Mouse (Mus musculus) embryonic facial prominence, embryonic 15.5 days (tissue): ENCODE measurements around the gene Axin2. TPM values are rescaled to one million over a fixed set of nuclear protein-coding genes. Genes with fewer than 3 reads are reported as not detected.

Experiments
- ATAC-seq: fragments of 200-750 bp; cut with Nextera tagmentation; 2 replicates; pipeline ENCODE4 v1.8.0; 2017; ENCODE audit warnings: low read depth, moderate TSS enrichment; ENCODE audit not compliant: insufficient number of reproducible peaks, low FRiP score, low TSS enrichment
- H3K27ac ChIP-seq: fragments of 300-500 bp; sonication (generic); replicated peaks from 2 replicates; pipeline ENCODE4 v1.5.1; 2015; ENCODE audit warnings: mild to moderate bottlenecking, inconsistent platforms
- H3K27me3 ChIP-seq: fragments of 300-500 bp; sonication (generic); 2 replicates; pipeline ENCODE4 v1.6.1; 2015; ENCODE audit warnings: inconsistent platforms
- H3K36me3 ChIP-seq: fragments of 300-500 bp; sonication (generic); 2 replicates; pipeline ENCODE4 v1.6.1; 2015; ENCODE audit warnings: mild to moderate bottlenecking, inconsistent platforms
- H3K4me1 ChIP-seq: fragments of 300-500 bp; sonication (generic); 2 replicates; pipeline ENCODE4 v1.6.1; 2015; ENCODE audit warnings: inconsistent platforms
- H3K4me2 ChIP-seq: fragments of 300-500 bp; sonication (generic); replicated peaks from 2 replicates; pipeline ENCODE4 v1.6.1; 2015; ENCODE audit warnings: mild to moderate bottlenecking, inconsistent platforms
- H3K4me3 ChIP-seq: fragments of 300-500 bp; sonication (generic); replicated peaks from 2 replicates; pipeline ENCODE4 v1.5.1; 2015; ENCODE audit warnings: mild to moderate bottlenecking, inconsistent platforms
- H3K9ac ChIP-seq: fragments of 300-500 bp; sonication (generic); 2 replicates; pipeline ENCODE4 v1.6.1; 2015; ENCODE audit warnings: inconsistent platforms
- H3K9me3 ChIP-seq: fragments of 300-500 bp; sonication (generic); replicated peaks from 2 replicates; pipeline ENCODE4 v1.6.1; 2016; ENCODE audit warnings: inconsistent platforms
- WGBS: fragments of 180-500 bp; shearing (Covaris S2); methylation state at CpG from one replicate; pipeline ENCODE4 v1.1.7; 2015; 5-methylcytosine and 5-hydroxymethylcytosine counted together
- polyA plus RNA-seq: library from polyadenylated mRNA; unstranded; fragments of >200 nt; fragmentation: Nextera tagmentation; extraction: Ambion mirVana; gene quantifications from 2 replicates; pipeline ENCODE4 v1.2.1, GENCODE M21; 2015

The Axin2 gene
- polyA plus RNA-seq, 1 experiment from 2014 or later: 12.5 TPM

GRCm38 (mm10) chr11:108923188-108923575 is 3.0 kb downstream of the Axin2 start:
- peaks cover 55% of the 10 kb centered on the region for H3K4me1 ChIP-seq
- H3K9ac ChIP-seq: peak overlapping the region; percentile 79
- peak overlapping the region; percentile 100 for H3K27ac ChIP-seq
- ATAC-seq: no peak
- H3K36me3 ChIP-seq: no peaks in the 10 kb centered on the region
- H3K4me2 ChIP-seq: peak overlapping the region; percentile 75
- 3% methylated on average over 17 of the region's 17 CpGs for WGBS
- H3K4me3 ChIP-seq: peak overlapping the region; percentile 76
- no peaks in the 10 kb centered on the region for H3K27me3 ChIP-seq
- H3K9me3 ChIP-seq: no peaks in the 10 kb centered on the region

GRCm38 (mm10) chr11:108923781-108924180 is 3.6 kb downstream of the Axin2 start:
- Histone ChIP-seq H3K4me1 (peaks cover 58% of the 10 kb centered on the region), H3K27me3 (no peaks in the 10 kb centered on the region), H3K9me3 (no peaks in the 10 kb centered on the region), H3K27ac (peak overlapping the region; percentile 100), H3K36me3 (no peaks in the 10 kb centered on the region), H3K9ac (peak overlapping the region; percentile 79), H3K4me2 (peak overlapping the region; percentile 75), H3K4me3 (peak overlapping the region; percentile 76)
- 19% methylated on average over 13 of the region's 13 CpGs for WGBS
- no peak for ATAC-seq

- ATAC-seq: no peak
- H3K9me3 ChIP-seq: no peaks in the 10 kb centered on the region
- peak overlapping the region; percentile 75 for H3K4me2 ChIP-seq
- no peak overlapping the region; the same call in 1 of the 2 replicates for H3K27ac ChIP-seq
- H3K4me1 ChIP-seq: peaks cover 64% of the 10 kb centered on the region
- peak overlapping the region; percentile 76 for H3K4me3 ChIP-seq
- 6% methylated on average over 5 of the region's 5 CpGs for WGBS
- no peaks in the 10 kb centered on the region for H3K36me3 ChIP-seq
- H3K27me3 ChIP-seq: no peaks in the 10 kb centered on the region
- 0 out of 2 replicates have a peak overlapping the region, but pooled peaks have one; percentile 18 for H3K9ac ChIP-seq
Observed at GRCm38 (mm10) chr11:108924346-108924745, 4.2 kb downstream of the Axin2 start.

- no peak overlapping the region for H3K27ac ChIP-seq
- H3K4me1 ChIP-seq: peaks cover 65% of the 10 kb centered on the region
- no peak for ATAC-seq
Observed at GRCm38 (mm10) chr11:108925202-108925601, 5.1 kb downstream of the Axin2 start.

GRCm38 (mm10) chr11:108925826-108926225 is 5.7 kb downstream of the Axin2 start:
- peak overlapping the region; percentile 75 for H3K4me2 ChIP-seq
- no peak for ATAC-seq
- no peak overlapping the region for H3K27ac ChIP-seq
- no peaks in the 10 kb centered on the region for H3K27me3 ChIP-seq
- 50% methylated on average over 9 of the region's 9 CpGs for WGBS
- peaks cover 3% of the 10 kb centered on the region; the same call in 1 of the 2 replicates for H3K36me3 ChIP-seq
- H3K4me1 ChIP-seq: peaks cover 72% of the 10 kb centered on the region
- H3K9ac ChIP-seq: no peak overlapping the region; the same call in 1 of the 2 replicates
- no peaks in the 10 kb centered on the region for H3K9me3 ChIP-seq
- peak overlapping the region; percentile 76 for H3K4me3 ChIP-seq

More at GRCm38 (mm10) chr11:108925202-108925601, 5.1 kb downstream of the Axin2 start:
- Histone ChIP-seq H3K4me3 (peak overlapping the region; percentile 76), H3K9me3 (no peaks in the 10 kb centered on the region), H3K9ac (no peak overlapping the region; the same call in 1 of the 2 replicates), H3K4me2 (peak overlapping the region; percentile 75), H3K36me3 (no peaks in the 10 kb centered on the region), H3K27me3 (no peaks in the 10 kb centered on the region)
- WGBS: 6% methylated on average over 6 of the region's 6 CpGs

GRCm38 (mm10) chr11:108926345-108927092 is 6.4 kb downstream of the Axin2 start:
- Histone ChIP-seq H3K36me3 (peaks cover 10% of the 10 kb centered on the region), H3K4me1 (peaks cover 75% of the 10 kb centered on the region), H3K27me3 (no peaks in the 10 kb centered on the region), H3K4me2 (peak overlapping the region; percentile 75), H3K9ac (no peak overlapping the region), H3K4me3 (peak overlapping the region; percentile 76), H3K9me3 (no peaks in the 10 kb centered on the region), H3K27ac (peak overlapping the region; percentile 52; the same call in 1 of the 2 replicates)
- WGBS: 30% methylated on average over 10 of the region's 10 CpGs
- ATAC-seq: no peak

GRCm38 (mm10) chr11:108927093-108927444 is 6.9 kb downstream of the Axin2 start:
- no peak for ATAC-seq
- Histone ChIP-seq H3K4me3 (peak overlapping the region; percentile 76), H3K9ac (no peak overlapping the region), H3K4me2 (peak overlapping the region; percentile 75), H3K27ac (peak overlapping the region; percentile 52; the same call in 1 of the 2 replicates), H3K9me3 (no peaks in the 10 kb centered on the region), H3K27me3 (no peaks in the 10 kb centered on the region), H3K4me1 (peaks cover 75% of the 10 kb centered on the region), H3K36me3 (peaks cover 15% of the 10 kb centered on the region)
- WGBS: 38% methylated on average over 13 of the region's 13 CpGs

GRCm38 (mm10) chr11:108928096-108928495 is 7.9 kb downstream of the Axin2 start:
- peaks cover 26% of the 10 kb centered on the region for H3K36me3 ChIP-seq
- no peak overlapping the region for H3K27ac ChIP-seq
- no peak for ATAC-seq
- no peaks in the 10 kb centered on the region for H3K9me3 ChIP-seq
- H3K27me3 ChIP-seq: no peaks in the 10 kb centered on the region
- H3K9ac ChIP-seq: no peak overlapping the region
- 42% methylated on average over 8 of the region's 8 CpGs for WGBS
- H3K4me2 ChIP-seq: peak overlapping the region; percentile 75; the same call in 1 of the 2 replicates
- H3K4me1 ChIP-seq: peaks cover 74% of the 10 kb centered on the region
- H3K4me3 ChIP-seq: no peak overlapping the region

- no peak for ATAC-seq
- H3K4me3 ChIP-seq: peak overlapping the region; percentile 9
- no peak overlapping the region for H3K9ac ChIP-seq
- no peaks in the 10 kb centered on the region for H3K9me3 ChIP-seq
- H3K4me1 ChIP-seq: peaks cover 70% of the 10 kb centered on the region
- H3K36me3 ChIP-seq: peaks cover 31% of the 10 kb centered on the region
- H3K27ac ChIP-seq: no peak overlapping the region
- 27% methylated on average over 7 of the region's 7 CpGs for WGBS
- H3K27me3 ChIP-seq: no peaks in the 10 kb centered on the region
- peak overlapping the region; percentile 75; the same call in 1 of the 2 replicates for H3K4me2 ChIP-seq
Observed at GRCm38 (mm10) chr11:108928752-108929151, 8.6 kb downstream of the Axin2 start.

GRCm38 (mm10) chr11:108929176-108929575 is 9.0 kb downstream of the Axin2 start:
- Histone ChIP-seq H3K4me1 (peaks cover 74% of the 10 kb centered on the region), H3K9ac (no peak overlapping the region), H3K4me3 (peak overlapping the region; percentile 9; the same call in 1 of the 2 replicates), H3K4me2 (peak overlapping the region; percentile 75; the same call in 1 of the 2 replicates), H3K9me3 (no peaks in the 10 kb centered on the region), H3K27ac (no peak overlapping the region), H3K36me3 (peaks cover 33% of the 10 kb centered on the region), H3K27me3 (no peaks in the 10 kb centered on the region)
- ATAC-seq: no peak
- 46% methylated on average over 4 of the region's 4 CpGs for WGBS

GRCm38 (mm10) chr11:108929700-108930099 is 9.6 kb downstream of the Axin2 start:
- Histone ChIP-seq H3K4me2 (0 out of 2 replicates have a peak overlapping the region, but pooled peaks have one; percentile 11), H3K36me3 (peaks cover 33% of the 10 kb centered on the region), H3K27me3 (no peaks in the 10 kb centered on the region), H3K9me3 (no peaks in the 10 kb centered on the region), H3K27ac (no peak overlapping the region), H3K4me1 (peaks cover 74% of the 10 kb centered on the region), H3K4me3 (no peak overlapping the region), H3K9ac (no peak overlapping the region)
- 52% methylated on average over 6 of the region's 6 CpGs for WGBS
- no peak for ATAC-seq
